Mouse (Mus musculus) naive thymus-derived CD4-positive, alpha-beta T cell, adult 2 months (primary cell): ENCODE measurements around the gene Hnrnpdl.

Experiments
- DNase-seq: peaks from one replicate; pipeline ENCODE4 v3.0.0-alpha.2; 2011; ENCODE audit warnings: low read depth

The Hnrnpdl gene

GRCm38 (mm10) chr5:100047143-100047640 is 7.7 kb upstream of the Hnrnpdl start:
- DNase-seq, result no peak

GRCm38 (mm10) chr5:100046096-100046495 is 6.6 kb upstream of the Hnrnpdl start:
- DNase-seq, result no peak

DNA sequence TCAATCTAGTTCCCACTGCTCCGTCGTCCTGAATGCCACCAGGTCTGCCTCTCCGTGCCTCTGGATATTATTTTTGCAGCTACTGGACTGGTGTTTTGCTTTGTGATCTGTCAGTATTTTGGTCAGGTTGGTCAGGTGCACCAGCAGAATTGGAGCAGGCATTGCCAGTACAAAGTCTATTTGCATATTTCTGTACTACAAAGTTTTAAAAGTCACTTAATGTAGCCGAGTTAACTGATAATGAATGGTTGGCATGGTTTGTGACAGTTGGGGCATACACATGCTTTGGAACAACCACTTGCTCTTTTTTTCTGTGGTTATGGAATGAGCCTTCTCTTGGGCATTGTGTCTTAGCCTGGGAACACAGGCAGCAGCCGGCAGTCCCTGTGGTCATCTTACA is 5.2 kb upstream of the Hnrnpdl start:
- no peak for DNase-seq

DNA sequence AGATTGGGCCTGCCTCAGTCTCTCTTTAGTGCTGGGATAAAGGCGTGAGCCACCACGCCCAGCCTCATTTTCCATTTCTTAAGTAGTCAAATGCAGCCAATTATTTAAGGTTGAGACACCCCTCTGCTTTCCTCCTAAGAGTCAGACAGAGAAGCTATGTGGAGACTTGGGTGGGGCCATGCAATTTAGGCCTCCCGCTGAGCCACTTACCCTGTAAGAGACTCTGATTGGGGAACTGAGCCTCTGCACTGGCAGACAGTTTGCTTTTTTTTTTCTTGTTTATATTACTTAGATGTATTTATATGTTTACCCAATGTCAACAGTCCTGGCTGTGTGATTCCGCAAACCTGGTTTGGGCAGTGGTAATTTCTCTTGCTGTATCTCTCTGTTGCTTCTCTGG is 4.6 kb upstream of the Hnrnpdl start:
- no peak for DNase-seq

DNA sequence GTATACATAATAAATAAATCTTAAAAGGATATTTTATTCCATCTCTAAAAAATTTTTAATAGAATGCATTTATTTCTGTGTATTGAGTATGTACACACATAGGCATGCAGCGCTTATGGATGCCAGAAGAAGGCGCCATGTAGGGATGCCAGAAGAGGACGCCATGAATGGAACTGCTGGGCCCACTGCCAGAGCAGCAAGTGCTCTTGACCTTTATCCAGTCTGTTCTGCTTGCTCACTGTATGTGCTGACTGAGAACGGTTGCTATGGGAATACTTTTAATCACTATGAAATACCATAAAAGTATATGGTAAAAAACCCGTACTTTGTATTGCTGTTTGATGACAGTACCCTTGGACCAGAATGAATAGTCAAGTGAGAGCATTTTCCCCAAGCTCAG is 3.9 kb upstream of the Hnrnpdl start:
- no peak for DNase-seq

GRCm38 (mm10) chr5:100042467-100042866 is 3.0 kb upstream of the Hnrnpdl start:
- no peak for DNase-seq

DNA sequence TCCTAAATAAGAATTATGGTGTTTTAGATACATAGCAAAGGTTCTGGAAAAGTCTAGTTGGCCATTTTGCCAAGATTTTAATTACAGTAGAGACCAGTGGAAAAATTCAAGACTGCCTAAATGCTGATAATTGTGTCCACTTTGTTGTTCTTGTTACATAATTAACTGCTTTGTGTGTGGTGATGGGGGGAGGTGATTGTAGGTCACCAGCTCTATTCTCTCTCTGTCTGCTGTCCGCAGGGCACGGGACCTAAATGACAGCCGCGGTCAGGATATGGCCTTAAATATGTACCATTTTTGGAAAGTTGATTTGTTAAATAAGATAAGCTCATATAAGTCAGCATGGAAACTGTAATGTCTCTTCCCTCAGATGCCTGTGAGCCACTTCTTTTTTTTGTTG is 1.8 kb upstream of the Hnrnpdl start:
- no peak for DNase-seq

DNA sequence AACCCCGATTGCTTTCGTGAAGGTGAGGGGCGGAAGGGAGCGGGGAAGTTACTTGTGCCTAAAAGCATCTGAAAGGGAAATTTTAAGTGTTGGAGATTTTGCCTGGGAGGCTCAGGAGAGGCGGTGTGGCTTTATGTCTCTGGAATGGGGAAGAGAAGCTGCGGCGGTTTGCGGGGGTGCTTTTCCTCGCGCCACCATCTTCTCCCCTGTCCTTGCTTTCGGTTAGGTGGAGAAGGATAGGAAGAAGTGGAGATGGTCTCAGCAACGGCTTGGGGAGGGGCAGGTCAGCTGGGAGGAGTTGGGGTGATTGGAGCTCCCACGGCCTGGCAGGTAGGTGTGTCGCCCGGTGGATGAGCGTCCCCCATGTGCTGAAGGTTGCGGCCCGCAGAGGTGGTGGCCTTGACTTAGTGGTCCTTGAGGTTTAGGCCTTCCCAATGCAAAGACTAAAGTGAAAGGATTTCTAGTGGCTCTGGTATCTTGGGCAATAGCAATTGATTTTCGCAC is 869 bp upstream of the Hnrnpdl start:
- no peak for DNase-seq

- peak; percentile 98 for DNase-seq
Observed at GRCm38 (mm10) chr5:100038714-100039601, 506 bp downstream of the Hnrnpdl start.

DNA sequence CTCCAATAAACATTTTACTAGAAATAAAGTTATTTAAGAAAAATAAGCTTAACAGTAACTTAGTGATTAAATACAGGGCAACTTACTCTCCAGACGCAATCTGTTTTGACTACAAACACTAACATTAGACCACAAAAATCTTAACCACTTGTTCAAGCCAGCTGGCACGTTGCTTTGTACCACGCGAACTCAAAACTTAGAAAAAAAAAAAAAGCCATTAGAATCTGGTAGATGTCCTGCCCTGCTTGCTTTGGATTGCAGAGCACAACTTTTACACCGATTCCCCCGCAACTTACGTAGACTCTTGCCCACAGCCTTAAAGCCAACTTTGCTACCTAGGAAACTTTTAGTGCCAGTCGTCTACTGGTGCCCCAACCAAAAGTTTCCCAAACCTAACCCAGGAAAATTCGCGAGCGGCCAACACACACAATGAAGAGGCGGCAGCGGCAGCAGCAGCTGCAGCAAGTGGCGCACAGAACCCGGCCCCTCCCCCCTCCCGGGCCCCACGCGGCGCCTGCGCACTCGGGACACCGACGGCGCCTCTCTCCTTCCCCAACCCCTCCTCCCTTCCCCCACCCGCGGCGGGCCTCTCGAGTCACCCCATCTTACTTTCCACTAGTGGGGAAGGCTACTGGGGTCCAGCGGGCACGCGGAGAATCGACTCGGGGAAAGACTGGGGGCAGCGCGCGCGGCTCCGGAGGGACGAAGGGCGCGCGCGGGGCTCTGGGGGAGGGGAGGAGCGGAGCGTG is 1.3 kb downstream of the Hnrnpdl start:
- peak; percentile 93 for DNase-seq

DNA sequence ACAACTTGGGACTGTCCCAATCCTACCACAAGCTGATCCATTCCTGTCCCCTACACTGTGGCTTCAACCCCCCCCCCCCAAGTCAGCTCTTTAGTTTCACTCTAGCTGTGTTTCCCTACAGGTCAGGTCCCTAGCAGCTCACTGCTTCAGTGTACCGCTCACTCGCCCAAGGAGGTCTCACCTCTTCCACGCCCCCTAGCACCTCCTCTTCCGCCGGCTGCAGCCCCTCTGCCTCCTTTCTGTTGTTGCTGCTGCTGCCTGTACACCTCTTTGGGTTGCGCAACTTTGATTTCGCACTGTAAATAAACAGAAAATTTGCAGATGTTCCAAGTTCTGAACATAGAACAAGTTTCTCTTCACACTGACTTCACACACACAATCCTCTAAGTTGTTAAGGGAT is 2.8 kb downstream of the Hnrnpdl start:
- DNase-seq, result peak; percentile 41

- no peak for DNase-seq
Observed at GRCm38 (mm10) chr5:100035950-100036349, 3.5 kb downstream of the Hnrnpdl start.

GRCm38 (mm10) chr5:100032646-100033045 is 6.8 kb downstream of the Hnrnpdl start:
- DNase-seq, result no peak

DNA sequence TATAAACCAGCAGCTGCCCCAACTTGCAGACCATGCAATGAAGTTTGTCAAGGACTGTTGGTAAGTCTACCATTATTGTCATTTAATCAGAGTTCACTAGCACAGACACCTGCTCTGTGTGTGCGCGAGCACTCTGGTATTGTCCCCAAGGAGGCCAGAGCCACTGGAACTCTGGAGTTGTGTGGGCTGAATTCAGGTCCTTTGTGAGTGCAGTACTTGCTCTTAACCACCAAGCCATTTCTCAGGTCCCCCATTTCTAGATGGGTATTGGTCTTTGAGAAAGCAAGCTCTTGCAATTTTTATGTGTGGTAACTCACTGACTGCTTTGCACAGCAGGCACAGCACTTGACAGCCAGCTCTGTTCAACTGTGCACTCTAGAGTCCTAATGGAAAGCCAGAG is 7.4 kb downstream of the Hnrnpdl start:
- peak; percentile 35 for DNase-seq

DNA sequence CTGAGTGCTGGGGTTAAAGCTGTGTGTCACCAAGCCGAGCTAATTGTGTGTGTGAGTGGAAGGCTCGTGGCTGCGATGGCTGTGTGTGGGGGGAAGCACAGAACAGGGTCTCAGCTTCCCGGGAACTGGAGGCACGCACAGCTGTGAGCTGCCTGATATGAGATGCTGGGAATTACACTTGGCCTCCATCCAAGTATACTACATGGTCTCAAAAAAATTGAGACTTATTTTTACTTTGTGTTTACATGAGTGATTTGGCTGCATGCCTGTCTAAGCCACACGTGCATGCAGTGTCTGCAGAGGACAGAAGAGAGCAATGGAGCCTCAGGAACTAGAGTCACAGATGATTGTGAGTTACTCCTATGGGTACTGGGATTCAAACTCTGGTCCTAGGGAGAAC is 9.4 kb downstream of the Hnrnpdl start:
- DNase-seq, result no peak

GRCm38 (mm10) chr5:100024868-100025267 is 14.6 kb downstream of the Hnrnpdl start:
- DNase-seq, result no peak

- no peak for DNase-seq
Observed at GRCm38 (mm10) chr5:100024403-100024802, 15.1 kb downstream of the Hnrnpdl start.

- DNase-seq, result no peak
Observed at GRCm38 (mm10) chr5:100020089-100020488, 19.4 kb downstream of the Hnrnpdl start.

- no peak for DNase-seq
Observed at GRCm38 (mm10) chr5:100012599-100012998, 26.9 kb downstream of the Hnrnpdl start.

DNA sequence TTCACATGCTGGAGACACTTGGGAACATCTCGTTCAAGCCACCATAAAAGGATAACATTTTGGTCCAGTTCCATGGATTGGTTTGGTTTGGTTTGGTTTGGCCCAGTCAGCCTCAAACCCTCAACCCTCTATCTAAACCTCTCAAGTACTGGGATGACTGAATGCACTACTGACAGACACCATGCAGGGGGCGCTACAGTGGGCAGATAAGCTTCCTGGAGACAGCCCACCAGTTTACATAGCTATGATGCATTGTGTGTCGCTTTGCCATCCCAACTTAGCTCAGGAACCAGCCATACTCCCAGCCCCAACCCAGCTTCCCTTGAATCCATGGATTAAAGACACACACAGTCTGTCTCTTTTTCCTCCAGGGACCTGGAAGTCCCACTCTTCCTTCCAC is 31.0 kb downstream of the Hnrnpdl start:
- DNase-seq, result no peak

DNA sequence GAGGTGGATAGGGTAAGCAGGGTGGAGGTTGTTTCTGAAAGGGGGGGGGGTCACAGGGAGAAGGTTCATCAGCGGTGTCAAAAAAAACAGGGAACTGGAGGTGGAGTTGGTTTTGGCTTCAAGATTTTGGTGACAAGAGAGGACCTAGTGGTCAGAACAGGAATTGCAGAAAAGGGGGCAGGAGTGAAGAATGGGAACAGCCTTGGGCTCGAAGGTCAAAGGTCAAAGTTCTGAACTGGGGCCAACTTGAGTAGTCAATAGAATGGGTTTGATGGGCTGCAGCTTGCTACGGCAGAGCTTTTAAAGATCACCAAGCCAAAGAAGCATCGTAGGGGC is 32.5 kb downstream of the Hnrnpdl start:
- peak; percentile 51 for DNase-seq

- no peak for DNase-seq
Observed at GRCm38 (mm10) chr5:100006324-100007039, 33.0 kb downstream of the Hnrnpdl start.
